Mouse (Mus musculus) liver, embryonic 16.5 days (tissue): ENCODE data around the gene Slc44a1. TPM values are rescaled to one million over a fixed set of nuclear protein-coding genes. Genes with fewer than 3 reads are reported as not detected.

Experiments used
- ATAC-seq: fragments of 200-750 bp; cut with Nextera tagmentation; 2 replicates; pipeline ENCODE4 v1.8.0; 2017; ENCODE audit warnings: low read depth, mild to moderate bottlenecking, moderate number of reproducible peaks, moderate library complexity
- H3K27ac ChIP-seq: fragments of 300-500 bp; sonication (generic); 2 replicates; pipeline ENCODE4 v1.5.1; 2014; ENCODE audit warnings: mild to moderate bottlenecking, low read length
- H3K27me3 ChIP-seq: fragments of 300-500 bp; sonication (generic); 2 replicates; pipeline ENCODE4 v1.6.1; 2014; ENCODE audit warnings: low read depth, low read length, mixed read lengths; ENCODE audit not compliant: control insufficient read depth, insufficient read depth
- H3K36me3 ChIP-seq: fragments of 300-500 bp; sonication (generic); 2 replicates; pipeline ENCODE4 v1.6.1; 2014; ENCODE audit warnings: mild to moderate bottlenecking; ENCODE audit not compliant: control insufficient read depth, insufficient read depth
- H3K4me1 ChIP-seq: fragments of 300-500 bp; sonication (generic); 2 replicates; pipeline ENCODE4 v1.6.1; 2014; ENCODE audit warnings: low read depth, low read length, mixed read lengths; ENCODE audit not compliant: control insufficient read depth
- H3K4me2 ChIP-seq: fragments of 300-500 bp; sonication (generic); 2 replicates; pipeline ENCODE4 v1.6.1; 2014; ENCODE audit warnings: low read depth, low read length, mixed read lengths
- H3K4me3 ChIP-seq: fragments of 300-500 bp; sonication (generic); 2 replicates; pipeline ENCODE4 v1.5.1; 2014; ENCODE audit warnings: low read depth, mild to moderate bottlenecking, low read length
- H3K9ac ChIP-seq: fragments of 300-500 bp; sonication (generic); 2 replicates; pipeline ENCODE4 v1.6.1; 2014; ENCODE audit warnings: low read depth, low read length
- H3K9me3 ChIP-seq: fragments of 300-500 bp; sonication (generic); replicated peaks from 2 replicates; pipeline ENCODE4 v1.6.1; 2016; ENCODE audit warnings: low read length; ENCODE audit not compliant: control insufficient read depth
- WGBS: fragments of 180-500 bp; shearing (Covaris S2); extraction: QIAGEN DNeasy Blood & Tissue Kit; methylation state at CpG from one replicate; pipeline ENCODE4 v1.1.7; 2014; ENCODE audit not compliant: insufficient replicate concordance; 5-methylcytosine and 5-hydroxymethylcytosine counted together
- polyA plus RNA-seq: library from polyadenylated mRNA; unstranded; fragments of >200 nt; fragmentation: Nextera tagmentation; extraction: Ambion mirVana; gene quantifications from 2 replicates; pipeline ENCODE4 v1.2.1, GENCODE M21; 2015

The Slc44a1 gene
- polyA plus RNA-seq, 1 experiment from 2014 or later, result 9.7 TPM

GRCm38 (mm10) chr4:53475230-53475952, 35.2 kb downstream of the Slc44a1 start:
- Histone ChIP-seq H3K4me2 (no peak overlapping the region), H3K27me3 (no peaks in the 10 kb centered on the region), H3K9me3 (no peaks in the 10 kb centered on the region), H3K27ac (peak overlapping the region; percentile 26; the same call in 1 of the 2 replicates), H3K9ac (no peak overlapping the region), H3K4me1 (no peaks in the 10 kb centered on the region), H3K36me3 (no peaks in the 10 kb centered on the region), H3K4me3 (no peak overlapping the region)
- ATAC-seq, result no peak
- WGBS, result 73% methylated on average over 20 of the region's 20 CpGs

- H3K4me1 ChIP-seq, result no peaks in the 10 kb centered on the region
- 43% methylated on average over 4 of the region's 4 CpGs for WGBS
- no peak for ATAC-seq
- no peak overlapping the region for H3K27ac ChIP-seq
- H3K36me3 ChIP-seq, result no peaks in the 10 kb centered on the region
- no peaks in the 10 kb centered on the region for H3K9me3 ChIP-seq
- H3K9ac ChIP-seq, result no peak overlapping the region
- H3K27me3 ChIP-seq, result no peaks in the 10 kb centered on the region
- H3K4me3 ChIP-seq, result no peak overlapping the region
- no peak overlapping the region for H3K4me2 ChIP-seq
Measured at GRCm38 (mm10) chr4:53478644-53479043, 38.4 kb downstream of the Slc44a1 start.

- H3K27me3 ChIP-seq, result no peaks in the 10 kb centered on the region
- 0 out of 2 replicates have a peak overlapping the region, but pooled peaks have one; percentile 20 for H3K4me2 ChIP-seq
- 0 out of 2 replicates have a peak, but pooled peaks have one; percentile 32 for ATAC-seq
- no peak overlapping the region for H3K9ac ChIP-seq
- no peak overlapping the region for H3K27ac ChIP-seq
- H3K4me1 ChIP-seq, result no peaks in the 10 kb centered on the region; the same call in 1 of the 2 replicates
- H3K9me3 ChIP-seq, result no peaks in the 10 kb centered on the region
- no peaks in the 10 kb centered on the region for H3K36me3 ChIP-seq
- WGBS, result 54% methylated on average over 12 of the region's 12 CpGs
- no peak overlapping the region for H3K4me3 ChIP-seq
Measured at GRCm38 (mm10) chr4:53487216-53488188, 47.3 kb downstream of the Slc44a1 start.

- Histone ChIP-seq H3K9ac (no peak overlapping the region), H3K4me2 (no peak overlapping the region), H3K36me3 (no peaks in the 10 kb centered on the region), H3K4me1 (no peaks in the 10 kb centered on the region; the same call in 1 of the 2 replicates), H3K27me3 (no peaks in the 10 kb centered on the region), H3K4me3 (no peak overlapping the region), H3K27ac (no peak overlapping the region), H3K9me3 (no peaks in the 10 kb centered on the region)
- 67% methylated on average over 5 of the region's 5 CpGs for WGBS
- ATAC-seq, result no peak
Measured at GRCm38 (mm10) chr4:53488803-53489202, 48.6 kb downstream of the Slc44a1 start.

DNA sequence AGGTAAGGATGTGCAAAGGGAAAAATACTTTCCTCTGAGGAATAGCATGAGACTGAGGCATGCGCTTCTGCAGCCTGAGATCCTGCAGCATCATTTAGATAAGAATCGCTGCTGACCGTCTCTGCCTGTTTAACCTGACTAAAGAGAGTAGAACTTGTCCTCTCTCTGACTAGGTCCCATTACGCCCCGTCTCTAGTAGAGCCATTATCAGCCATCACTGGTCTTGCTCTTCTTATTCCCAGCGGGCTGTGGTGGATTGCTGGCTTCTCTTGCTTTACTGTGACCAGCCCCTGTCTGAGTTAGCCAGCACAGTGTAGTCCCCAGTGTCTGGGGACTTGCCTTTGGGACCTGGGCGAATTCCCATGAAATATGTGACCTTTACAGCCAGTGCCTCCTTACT, 50.2 kb downstream of the Slc44a1 start:
- H3K27ac ChIP-seq, result no peak overlapping the region
- no peak overlapping the region for H3K4me3 ChIP-seq
- no peak overlapping the region for H3K4me2 ChIP-seq
- no peaks in the 10 kb centered on the region; the same call in 1 of the 2 replicates for H3K4me1 ChIP-seq
- no peaks in the 10 kb centered on the region for H3K27me3 ChIP-seq
- WGBS, result 72% methylated on average over 7 of the region's 7 CpGs
- no peaks in the 10 kb centered on the region for H3K36me3 ChIP-seq
- ATAC-seq, result no peak
- no peak overlapping the region for H3K9ac ChIP-seq
- no peaks in the 10 kb centered on the region for H3K9me3 ChIP-seq

- no peaks in the 10 kb centered on the region for H3K27me3 ChIP-seq
- no peak overlapping the region for H3K4me3 ChIP-seq
- WGBS, result 17% methylated on average over 4 of the region's 4 CpGs
- H3K9me3 ChIP-seq, result no peaks in the 10 kb centered on the region
- H3K27ac ChIP-seq, result no peak overlapping the region
- no peak for ATAC-seq
- no peak overlapping the region; the same call in 1 of the 2 replicates for H3K4me2 ChIP-seq
- no peaks in the 10 kb centered on the region for H3K36me3 ChIP-seq
- H3K9ac ChIP-seq, result no peak overlapping the region
- no peaks in the 10 kb centered on the region; the same call in 1 of the 2 replicates for H3K4me1 ChIP-seq
Measured at GRCm38 (mm10) chr4:53491269-53491668, 51.1 kb downstream of the Slc44a1 start.

DNA sequence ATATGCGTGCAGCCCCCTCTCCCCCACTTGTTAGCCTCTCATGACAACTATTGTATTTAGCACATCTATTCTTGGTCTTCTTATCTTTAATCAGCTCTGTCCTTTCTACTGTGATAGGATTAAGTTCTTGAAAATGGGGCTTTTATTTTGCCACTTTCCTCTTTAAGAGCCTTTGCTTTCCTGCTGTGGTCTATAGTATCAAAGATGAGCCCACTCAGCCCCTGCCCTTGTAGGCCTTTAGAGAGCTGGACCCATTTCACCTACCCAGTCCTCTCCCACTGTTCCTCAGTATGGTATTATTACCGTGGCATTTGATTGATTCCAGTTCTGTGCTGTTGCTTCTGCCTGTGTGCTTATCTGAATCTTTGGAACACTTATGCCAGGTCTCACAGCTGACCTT, 55.4 kb downstream of the Slc44a1 start:
- no peak for ATAC-seq
- Histone ChIP-seq H3K4me3 (no peak overlapping the region), H3K9me3 (no peaks in the 10 kb centered on the region), H3K27me3 (no peaks in the 10 kb centered on the region), H3K27ac (no peak overlapping the region), H3K4me1 (no peaks in the 10 kb centered on the region), H3K4me2 (no peak overlapping the region), H3K9ac (no peak overlapping the region), H3K36me3 (no peaks in the 10 kb centered on the region)
- 44% methylated on average over 2 of the region's 2 CpGs for WGBS

GRCm38 (mm10) chr4:53502764-53503163, 62.6 kb downstream of the Slc44a1 start:
- ATAC-seq, result no peak
- no peaks in the 10 kb centered on the region for H3K27me3 ChIP-seq
- 81% methylated on average over 2 of the region's 2 CpGs for WGBS
- no peaks in the 10 kb centered on the region for H3K9me3 ChIP-seq
- no peak overlapping the region for H3K9ac ChIP-seq
- no peak overlapping the region for H3K27ac ChIP-seq
- no peak overlapping the region for H3K4me3 ChIP-seq
- H3K36me3 ChIP-seq, result no peaks in the 10 kb centered on the region
- H3K4me2 ChIP-seq, result no peak overlapping the region
- no peaks in the 10 kb centered on the region for H3K4me1 ChIP-seq
